Mouse (Mus musculus) hindbrain, embryonic 13.5 days (tissue): Measurements from ENCODE around the gene Nol3. TPM values are rescaled to one million over a fixed set of nuclear protein-coding genes. Genes with fewer than 3 reads are reported as not detected.

Source experiments
- ATAC-seq: fragments of 200-750 bp; cut with Nextera tagmentation; 2 replicates; pipeline ENCODE4 v1.8.0; 2017; ENCODE audit warnings: moderate TSS enrichment; ENCODE audit not compliant: low FRiP score
- H3K27ac ChIP-seq: fragments of 300-500 bp; sonication (generic); 2 replicates; pipeline ENCODE4 v1.5.1; 2015; ENCODE audit warnings: inconsistent platforms, mild to moderate bottlenecking, moderate library complexity
- H3K27me3 ChIP-seq: fragments of 300-500 bp; sonication (generic); 2 replicates; pipeline ENCODE4 v1.6.1; 2015; ENCODE audit warnings: mild to moderate bottlenecking, inconsistent platforms
- H3K36me3 ChIP-seq: fragments of 300-500 bp; sonication (generic); 2 replicates; pipeline ENCODE4 v1.6.1; 2015; ENCODE audit warnings: mild to moderate bottlenecking, inconsistent platforms
- H3K4me1 ChIP-seq: fragments of 300-500 bp; sonication (generic); replicated peaks from 2 replicates; pipeline ENCODE4 v1.6.1; 2015; ENCODE audit warnings: inconsistent platforms
- H3K4me2 ChIP-seq: fragments of 300-500 bp; sonication (generic); 2 replicates; pipeline ENCODE4 v1.6.1; 2015; ENCODE audit warnings: inconsistent platforms, mild to moderate bottlenecking, moderate library complexity
- H3K4me3 ChIP-seq: fragments of 300-500 bp; sonication (generic); 2 replicates; pipeline ENCODE4 v1.5.1; 2015; ENCODE audit warnings: mild to moderate bottlenecking, inconsistent platforms
- H3K9ac ChIP-seq: fragments of 300-500 bp; sonication (generic); 2 replicates; pipeline ENCODE4 v1.6.1; 2015; ENCODE audit warnings: mild to moderate bottlenecking, inconsistent platforms
- H3K9me3 ChIP-seq: fragments of 300-500 bp; sonication (generic); 2 replicates; pipeline ENCODE4 v1.6.1; 2016; ENCODE audit warnings: inconsistent platforms
- WGBS: fragments of 180-500 bp; shearing (Covaris S2); methylation state at CpG from one replicate; pipeline ENCODE4 v1.1.7; 2015; 5-methylcytosine and 5-hydroxymethylcytosine counted together
- polyA plus RNA-seq: library from polyadenylated mRNA; unstranded; fragments of >200 nt; fragmentation: Nextera tagmentation; extraction: Ambion mirVana; gene quantifications from 2 replicates; pipeline ENCODE4 v1.2.1, GENCODE M21; 2015

The Nol3 gene
- polyA plus RNA-seq, 1 experiment from 2014 or later = 4.5 TPM

DNA sequence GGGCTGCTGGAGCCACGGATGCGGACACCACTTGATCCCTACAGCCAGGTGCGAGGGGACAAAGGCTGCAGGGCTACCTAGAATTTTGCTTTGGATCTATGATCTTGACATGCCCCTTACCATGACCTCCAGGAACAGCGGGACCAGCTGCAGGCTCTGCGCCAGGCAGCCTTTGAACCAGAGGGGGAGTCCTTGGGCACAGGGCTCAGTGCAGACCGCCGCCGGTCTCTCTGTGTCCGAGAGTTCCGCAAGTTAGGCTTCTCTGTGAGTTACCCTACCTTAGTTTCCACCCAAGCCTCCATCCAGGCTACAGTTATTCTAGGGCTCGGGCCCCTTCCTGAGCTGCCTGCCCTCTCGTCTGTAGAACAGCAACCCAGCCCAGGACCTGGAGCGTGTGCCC lies 31.7 kb downstream of the Nol3 start:
- Histone ChIP-seq H3K27me3 (no peaks in the 10 kb centered on the region), H3K4me3 (no peak overlapping the region), H3K9ac (no peak overlapping the region), H3K27ac (no peak overlapping the region), H3K4me1 (peaks cover 25% of the 10 kb centered on the region), H3K4me2 (no peak overlapping the region), H3K9me3 (no peaks in the 10 kb centered on the region), H3K36me3 (peaks cover 79% of the 10 kb centered on the region)
- no peak for ATAC-seq
- WGBS = 95% methylated on average over 13 of the region's 13 CpGs

DNA sequence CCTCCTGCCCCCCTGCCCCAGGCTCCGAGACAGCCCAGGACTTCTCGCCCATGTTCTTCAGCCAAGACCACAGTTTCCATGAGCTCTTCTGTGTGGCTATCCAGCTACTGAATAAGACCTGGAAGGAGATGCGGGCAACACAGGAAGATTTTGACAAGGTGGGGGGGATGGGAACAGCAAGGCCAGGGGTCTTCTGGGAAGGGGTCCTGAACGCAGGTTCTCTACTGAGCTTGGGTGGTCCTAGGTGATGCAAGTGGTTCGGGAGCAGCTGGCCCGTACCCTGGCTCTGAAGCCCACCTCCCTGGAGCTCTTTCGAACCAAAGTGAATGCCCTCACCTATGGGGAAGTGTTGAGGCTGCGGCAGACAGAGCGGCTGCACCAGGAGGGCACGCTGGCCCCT lies 32.5 kb downstream of the Nol3 start:
- Histone ChIP-seq H3K4me1 (peaks cover 25% of the 10 kb centered on the region), H3K9ac (no peak overlapping the region), H3K9me3 (no peaks in the 10 kb centered on the region), H3K27ac (no peak overlapping the region), H3K36me3 (peaks cover 80% of the 10 kb centered on the region), H3K27me3 (no peaks in the 10 kb centered on the region), H3K4me3 (no peak overlapping the region), H3K4me2 (no peak overlapping the region)
- no peak for ATAC-seq
- WGBS = 96% methylated on average over 10 of the region's 10 CpGs

DNA sequence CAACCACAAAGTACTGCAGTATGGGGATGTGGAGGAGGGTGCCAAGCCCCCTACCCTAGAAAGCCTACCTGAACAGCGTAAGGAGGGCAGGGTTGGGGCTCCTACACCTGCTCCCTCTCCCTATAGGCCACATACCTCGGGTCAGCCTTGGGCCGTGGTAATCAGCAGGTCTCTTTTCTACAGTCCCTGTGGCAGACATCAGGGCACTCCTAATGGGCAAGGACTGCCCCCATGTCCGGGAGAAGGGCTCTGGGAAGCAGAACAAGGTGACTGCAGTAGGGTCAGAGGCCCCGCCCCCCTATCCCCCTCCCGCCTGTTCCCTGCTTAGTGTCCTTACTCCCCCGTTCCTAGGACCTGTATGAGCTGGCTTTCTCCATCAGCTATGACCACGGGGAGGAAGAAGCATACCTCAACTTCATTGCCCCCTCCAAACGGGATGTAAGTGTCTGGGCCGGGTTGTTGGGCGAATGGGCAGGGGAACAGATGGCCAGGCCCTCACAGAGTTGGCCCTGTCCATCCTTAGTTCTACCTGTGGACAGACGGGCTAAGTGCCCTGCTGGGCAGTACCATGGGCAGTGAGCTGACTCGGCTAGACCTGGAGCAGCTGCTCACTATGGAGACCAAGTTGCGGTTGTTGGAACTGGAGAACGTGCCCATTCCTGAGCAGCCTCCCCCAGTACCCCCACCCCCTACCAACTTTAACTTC lies 33.4 kb downstream of the Nol3 start:
- Histone ChIP-seq H3K4me3 (no peak overlapping the region), H3K4me2 (no peak overlapping the region), H3K27ac (no peak overlapping the region), H3K9me3 (no peaks in the 10 kb centered on the region), H3K9ac (no peak overlapping the region), H3K36me3 (peaks cover 80% of the 10 kb centered on the region), H3K27me3 (no peaks in the 10 kb centered on the region), H3K4me1 (peaks cover 22% of the 10 kb centered on the region)
- no peak for ATAC-seq
- WGBS = 82% methylated on average over 15 of the region's 15 CpGs

DNA sequence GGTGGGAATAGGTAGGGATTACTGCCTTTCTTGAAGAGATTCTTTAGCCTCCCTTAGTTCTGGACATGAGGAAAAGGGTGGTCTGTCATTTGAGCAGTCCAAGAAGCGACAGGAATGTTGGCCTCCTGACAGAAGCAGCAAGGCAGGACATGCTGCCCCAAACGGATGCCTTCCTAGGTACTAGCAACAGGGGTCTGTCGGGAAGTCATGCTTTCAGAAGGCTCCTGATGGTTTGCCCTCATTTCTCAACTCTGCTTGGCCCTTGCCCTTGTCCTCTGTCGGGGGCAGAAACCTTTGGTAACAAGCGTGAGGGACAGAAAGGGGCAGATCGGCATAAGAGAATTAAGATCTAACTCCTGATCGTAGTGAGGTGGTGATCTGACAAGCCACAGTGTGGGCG lies 34.2 kb downstream of the Nol3 start:
- no peak overlapping the region for H3K27ac ChIP-seq
- 85% methylated on average over 8 of the region's 8 CpGs for WGBS
- H3K4me3 ChIP-seq = no peak overlapping the region
- H3K9me3 ChIP-seq = no peaks in the 10 kb centered on the region
- peaks cover 14% of the 10 kb centered on the region for H3K4me1 ChIP-seq
- H3K36me3 ChIP-seq = peaks cover 82% of the 10 kb centered on the region
- H3K9ac ChIP-seq = no peak overlapping the region
- ATAC-seq = no peak
- H3K27me3 ChIP-seq = no peaks in the 10 kb centered on the region
- H3K4me2 ChIP-seq = no peak overlapping the region

DNA sequence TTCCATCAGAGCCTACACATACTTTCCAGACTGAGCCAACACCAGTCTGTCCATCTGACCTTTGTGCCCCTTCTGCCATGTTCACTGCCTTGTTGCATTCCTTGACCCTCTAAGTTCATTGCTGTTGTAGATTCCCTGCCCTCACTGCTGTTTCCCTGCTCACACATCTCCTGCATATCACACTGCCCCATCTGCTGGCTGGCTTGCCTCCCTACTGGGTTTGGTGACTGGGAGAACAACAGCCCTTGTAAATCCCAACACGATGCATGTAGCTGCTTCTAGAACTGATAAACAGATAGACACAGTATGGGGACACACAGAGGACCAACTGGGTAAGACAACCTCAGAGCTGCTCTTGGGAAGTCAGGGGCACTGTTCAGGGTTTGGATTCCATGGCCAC lies 35.8 kb downstream of the Nol3 start:
- Histone ChIP-seq H3K9me3 (no peaks in the 10 kb centered on the region), H3K36me3 (peaks cover 95% of the 10 kb centered on the region), H3K27ac (no peak overlapping the region), H3K4me1 (no peaks in the 10 kb centered on the region), H3K4me2 (no peak overlapping the region), H3K9ac (no peak overlapping the region), H3K27me3 (no peaks in the 10 kb centered on the region), H3K4me3 (no peak overlapping the region)
- WGBS = 90% methylated on average over 1 of the region's 1 CpGs
- no peak for ATAC-seq

DNA sequence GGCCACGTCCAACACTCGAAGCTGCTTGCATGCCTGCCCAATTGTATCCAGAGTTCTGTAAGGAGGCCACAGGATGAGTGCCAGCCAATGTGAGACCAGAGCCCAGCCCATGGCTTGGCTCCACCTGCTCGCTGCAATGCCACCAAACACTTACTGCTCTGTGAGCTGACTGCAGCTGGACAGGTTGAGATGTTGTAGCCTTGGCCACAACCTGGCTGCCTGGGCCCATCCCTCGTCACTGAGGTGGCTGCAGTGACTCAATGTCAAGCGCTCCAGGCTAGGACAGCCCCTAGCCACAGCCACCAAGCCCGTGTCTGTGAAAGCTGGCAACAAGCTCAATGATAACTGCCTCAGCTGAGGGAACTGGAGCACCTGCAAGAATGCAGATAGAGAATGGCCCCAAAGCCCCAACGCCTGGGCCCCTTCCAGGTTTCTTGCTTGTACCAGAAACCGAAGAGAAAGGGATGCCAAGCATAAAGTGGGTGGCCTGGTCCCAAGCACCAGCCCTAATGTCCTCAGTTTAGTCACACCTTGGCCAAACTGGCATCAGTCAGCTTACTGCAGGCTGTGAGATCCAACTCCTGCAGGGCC lies 37.0 kb downstream of the Nol3 start:
- Histone ChIP-seq H3K27me3 (no peaks in the 10 kb centered on the region), H3K9me3 (no peaks in the 10 kb centered on the region), H3K9ac (no peak overlapping the region), H3K4me2 (no peak overlapping the region), H3K36me3 (peaks cover 97% of the 10 kb centered on the region), H3K27ac (no peak overlapping the region), H3K4me1 (no peaks in the 10 kb centered on the region), H3K4me3 (no peak overlapping the region)
- ATAC-seq = no peak
- WGBS = 95% methylated on average over 8 of the region's 8 CpGs

DNA sequence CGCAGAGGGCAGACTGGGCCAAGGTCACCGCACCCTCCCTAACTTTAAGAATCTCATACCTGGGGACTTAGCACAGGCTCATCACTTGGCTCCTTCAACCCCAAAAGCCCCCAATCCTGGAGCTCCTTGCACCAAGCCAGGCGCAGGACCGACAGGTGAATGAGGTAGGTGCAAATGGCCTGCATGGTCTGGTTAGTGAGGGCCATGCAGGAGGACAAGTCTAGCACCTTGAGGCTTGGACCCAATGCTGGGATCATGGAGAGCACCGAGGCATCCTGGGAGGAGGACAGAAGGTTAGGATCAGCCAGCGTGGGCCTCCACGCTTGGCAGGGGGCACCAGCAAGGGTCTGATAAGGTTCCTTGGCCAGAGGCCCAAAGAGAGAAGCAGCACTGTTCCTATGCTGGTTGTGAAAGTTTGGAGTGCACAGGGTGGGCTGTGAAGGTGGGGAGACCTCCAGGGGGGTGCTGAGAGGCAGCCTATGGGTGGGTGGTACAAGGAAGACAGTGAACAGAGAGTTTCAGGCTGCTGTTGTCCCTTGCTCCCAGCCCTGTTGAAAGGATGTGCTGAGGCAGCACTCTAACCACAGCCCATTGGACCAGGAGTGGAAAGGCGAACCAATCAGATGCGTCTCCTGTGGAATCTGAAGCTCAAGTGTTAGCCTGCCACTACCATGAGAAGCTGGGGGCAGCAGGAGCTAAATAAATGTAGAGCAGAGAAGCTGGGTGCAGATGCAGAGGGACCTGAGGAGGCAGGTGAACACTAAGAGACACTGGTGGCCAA lies 37.9 kb downstream of the Nol3 start:
- no peak overlapping the region for H3K4me2 ChIP-seq
- H3K9ac ChIP-seq = no peak overlapping the region
- H3K9me3 ChIP-seq = no peaks in the 10 kb centered on the region
- H3K4me1 ChIP-seq = no peaks in the 10 kb centered on the region
- H3K27ac ChIP-seq = no peak overlapping the region
- H3K27me3 ChIP-seq = no peaks in the 10 kb centered on the region
- 83% methylated on average over 9 of the region's 9 CpGs for WGBS
- peaks cover 97% of the 10 kb centered on the region for H3K36me3 ChIP-seq
- ATAC-seq = no peak
- H3K4me3 ChIP-seq = no peak overlapping the region

DNA sequence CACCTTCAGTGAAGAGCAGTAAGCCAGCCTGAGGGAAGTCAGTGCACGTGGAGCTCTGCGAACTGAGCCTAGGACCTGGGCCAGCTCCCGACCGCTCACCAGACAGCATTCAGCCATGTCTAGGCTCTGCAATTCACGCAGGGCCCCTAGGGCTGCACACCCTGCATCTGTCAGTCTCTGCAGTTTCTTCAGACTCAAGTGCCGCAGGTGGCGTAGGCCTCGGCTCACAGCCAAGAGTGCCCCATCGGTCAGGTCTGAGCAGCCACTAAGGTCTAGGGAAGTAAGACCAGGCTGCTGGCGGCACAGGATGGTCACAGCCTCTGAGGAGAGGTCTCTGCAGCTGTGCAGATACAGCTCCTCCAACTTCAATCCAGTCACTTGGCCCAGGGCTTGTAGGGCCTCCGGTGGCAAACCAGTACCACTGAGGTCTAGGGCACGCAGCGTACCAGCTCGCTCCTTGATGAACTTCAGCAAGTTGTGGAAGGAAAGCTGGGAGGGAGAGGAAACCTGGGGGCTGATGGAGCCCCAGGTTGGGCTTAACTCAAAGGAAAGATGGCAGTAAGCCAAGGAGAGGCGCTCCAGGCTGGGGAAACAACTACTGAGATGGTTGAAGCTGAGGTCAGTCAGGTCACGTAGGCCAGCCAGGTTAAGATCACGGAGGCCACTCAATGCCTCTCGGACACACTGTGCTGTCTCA lies 39.3 kb downstream of the Nol3 start:
- no peak overlapping the region for H3K4me2 ChIP-seq
- no peaks in the 10 kb centered on the region for H3K27me3 ChIP-seq
- WGBS = 92% methylated on average over 18 of the region's 18 CpGs
- H3K9ac ChIP-seq = no peak overlapping the region
- H3K27ac ChIP-seq = no peak overlapping the region
- no peaks in the 10 kb centered on the region for H3K9me3 ChIP-seq
- no peaks in the 10 kb centered on the region for H3K4me1 ChIP-seq
- no peak for ATAC-seq
- no peak overlapping the region for H3K4me3 ChIP-seq
- peaks cover 96% of the 10 kb centered on the region for H3K36me3 ChIP-seq

DNA sequence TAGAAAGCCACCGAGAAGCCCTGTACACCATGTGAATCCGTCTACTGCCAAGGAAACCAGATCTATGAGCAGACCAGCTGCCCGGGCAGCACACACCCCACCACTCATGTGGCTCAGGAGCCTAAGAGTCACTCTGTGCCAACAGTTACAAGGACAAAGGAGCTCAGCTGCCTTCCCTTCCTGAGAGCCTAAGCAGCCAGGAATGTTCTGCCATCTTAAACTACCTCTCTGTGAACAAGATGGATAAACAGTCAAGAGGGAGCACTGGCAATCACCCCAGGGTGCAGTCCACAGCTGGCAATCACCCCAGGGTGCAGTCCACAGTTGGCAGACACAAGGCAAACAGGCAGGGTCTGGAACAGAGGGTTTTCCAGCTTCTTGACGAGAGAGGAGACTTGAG lies 42.0 kb downstream of the Nol3 start:
- H3K27ac ChIP-seq = no peak overlapping the region
- no peaks in the 10 kb centered on the region for H3K9me3 ChIP-seq
- no peaks in the 10 kb centered on the region for H3K4me1 ChIP-seq
- H3K27me3 ChIP-seq = no peaks in the 10 kb centered on the region
- H3K4me2 ChIP-seq = no peak overlapping the region
- peaks cover 80% of the 10 kb centered on the region for H3K36me3 ChIP-seq
- H3K9ac ChIP-seq = no peak overlapping the region
- no peak overlapping the region for H3K4me3 ChIP-seq
- ATAC-seq = no peak
- WGBS = 91% methylated on average over 4 of the region's 4 CpGs

DNA sequence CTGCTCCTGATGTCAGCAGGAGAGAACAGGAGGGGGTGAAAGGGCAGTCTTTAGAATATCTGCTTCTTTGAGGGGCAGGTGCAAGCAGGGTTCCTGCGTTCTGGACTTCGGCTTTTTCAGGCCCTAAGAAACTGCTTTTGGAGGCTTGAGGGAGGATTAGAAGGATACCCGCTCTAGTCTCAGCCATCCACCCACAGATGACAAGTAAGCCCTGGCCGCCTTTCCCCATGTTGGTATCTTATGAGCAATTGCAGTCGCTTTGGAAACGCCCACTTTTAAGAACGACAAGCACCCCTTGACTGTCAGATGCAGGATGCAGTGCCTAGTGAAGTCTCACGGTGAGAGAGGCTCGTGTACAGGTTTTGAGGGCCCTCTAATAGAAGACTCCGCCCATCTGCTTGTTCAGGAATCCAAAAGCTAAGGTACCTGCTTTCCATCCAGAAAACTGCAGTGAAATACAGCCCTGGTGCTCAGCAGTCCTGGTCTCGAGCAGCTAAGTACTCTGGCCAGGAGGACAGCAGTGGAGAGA lies 42.8 kb downstream of the Nol3 start:
- Histone ChIP-seq H3K9ac (no peak overlapping the region), H3K9me3 (no peaks in the 10 kb centered on the region), H3K27ac (no peak overlapping the region), H3K36me3 (peaks cover 77% of the 10 kb centered on the region), H3K27me3 (no peaks in the 10 kb centered on the region), H3K4me3 (no peak overlapping the region), H3K4me2 (no peak overlapping the region), H3K4me1 (no peaks in the 10 kb centered on the region)
- WGBS = 86% methylated on average over 11 of the region's 11 CpGs
- ATAC-seq = no peak

DNA sequence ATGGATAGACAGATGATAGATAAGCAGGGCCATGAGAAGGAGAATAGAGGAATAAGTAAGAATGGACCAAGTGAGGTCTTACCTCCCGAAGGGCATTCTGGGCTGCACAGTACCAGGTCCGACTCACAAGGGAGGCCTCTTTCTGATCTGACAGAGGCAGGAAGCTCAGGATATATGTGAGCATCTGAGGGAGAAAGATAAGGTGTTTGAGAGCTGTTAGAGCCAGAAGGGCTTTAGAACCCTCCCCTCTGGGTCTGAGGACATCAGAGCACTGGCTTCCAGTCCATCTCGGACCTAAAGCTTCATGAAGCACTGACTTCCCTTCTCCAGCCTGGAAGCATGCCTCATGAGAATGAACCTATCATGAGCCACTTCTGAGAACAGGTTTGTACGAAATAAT lies 47.2 kb downstream of the Nol3 start:
- H3K9ac ChIP-seq = no peak overlapping the region
- no peak overlapping the region for H3K27ac ChIP-seq
- H3K36me3 ChIP-seq = peaks cover 37% of the 10 kb centered on the region
- H3K4me3 ChIP-seq = no peak overlapping the region
- H3K4me1 ChIP-seq = peaks cover 29% of the 10 kb centered on the region
- H3K9me3 ChIP-seq = no peaks in the 10 kb centered on the region
- no peak overlapping the region for H3K4me2 ChIP-seq
- no peaks in the 10 kb centered on the region for H3K27me3 ChIP-seq
- WGBS = 86% methylated on average over 4 of the region's 4 CpGs
- no peak for ATAC-seq

DNA sequence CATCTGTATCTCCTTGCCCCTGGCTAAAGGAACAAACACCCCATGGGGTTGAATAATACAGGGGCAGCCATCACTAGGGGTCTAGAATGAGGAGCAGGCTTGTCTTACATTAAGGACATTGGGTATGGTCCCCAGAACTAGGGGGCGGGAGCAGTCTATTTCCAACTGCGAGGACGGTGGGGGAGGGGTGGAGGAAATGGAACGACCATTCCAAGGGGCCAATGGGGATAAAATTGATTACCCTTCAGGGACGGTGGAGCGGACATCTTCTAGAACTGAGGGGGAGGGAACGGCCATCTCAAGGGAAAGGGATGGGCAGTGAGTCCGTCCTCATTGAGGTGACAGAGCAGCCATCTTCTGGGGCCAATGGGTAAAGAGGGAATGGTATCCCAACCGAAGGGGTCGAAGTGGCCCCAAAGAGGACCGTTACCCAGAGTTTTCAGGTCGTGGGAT lies 49.7 kb downstream of the Nol3 start:
- no peaks in the 10 kb centered on the region for H3K9me3 ChIP-seq
- under 1% methylated on average over 12 of the region's 12 CpGs for WGBS
- H3K4me3 ChIP-seq = peak overlapping the region; percentile 79
- H3K4me1 ChIP-seq = peaks cover 31% of the 10 kb centered on the region
- no peaks in the 10 kb centered on the region for H3K27me3 ChIP-seq
- H3K4me2 ChIP-seq = peak overlapping the region; percentile 76
- H3K27ac ChIP-seq = peak overlapping the region; percentile 88
- H3K9ac ChIP-seq = peak overlapping the region; percentile 92
- peaks cover 42% of the 10 kb centered on the region for H3K36me3 ChIP-seq
- peak; percentile 75 for ATAC-seq
